Mouse (Mus musculus) brain, embryonic 14.5 days (tissue): Measurements from ENCODE around the gene Ppp2r5c.

ENCODE experiments used
- CTCF ChIP-seq: fragments of 200-500 bp; IDR thresholded peaks from 2 replicates; pipeline ENCODE4 v1.5.1; 2012; ENCODE audit warnings: inconsistent platforms, mild to moderate bottlenecking, moderate library complexity, borderline replicate concordance; ENCODE audit not compliant: insufficient read depth, insufficient read length; ENCODE audit errors: extremely low read depth
- POLR2A ChIP-seq: fragments of 200-500 bp; IDR thresholded peaks from 2 replicates; pipeline ENCODE4 v1.6.1; 2012; ENCODE audit warnings: mild to moderate bottlenecking, inconsistent platforms, borderline replicate concordance; ENCODE audit not compliant: poor library complexity, insufficient read depth, insufficient read length, severe bottlenecking; ENCODE audit errors: extremely low read depth

GRCm38 (mm10) chr12:110541001-110541400 lies 94.1 kb downstream of the Ppp2r5c start:
- TF ChIP-seq POLR2A (no peak), CTCF (no peak)
